Mouse (Mus musculus): ENCODE data around the gene Tmem135.

- TF ChIP-seq CTCF (IDR thresholded peaks at IDR 0.05) = no peak
- no peak for TF ChIP-seq EP300 (IDR thresholded peaks at IDR 0.05; ENCODE audit: insufficient read depth, low read depth, low read length)
- no peak for TF ChIP-seq POLR2A (IDR thresholded peaks at IDR 0.05; ENCODE audit: insufficient read depth, low read depth, low read length)
These were observed 297.6 kb downstream of the Tmem135 start for GRCm38 (mm10) chr7:89106421-89106820.

Data from heart, adult 2 months (tissue).